Mouse (Mus musculus): ENCODE results near the gene Zmym1. TPM values are rescaled to one million over a fixed set of nuclear protein-coding genes. Genes with fewer than 3 reads are reported as not detected.
A peak's percentile ranks its signal among the peaks of the same experiment; 100 is the strongest.

Zmym1 gene
- total RNA-seq, 1 experiment: 56.8 TPM

- H3K4me1 ChIP-seq (ENCODE audit: control insufficient read depth in 2 of 2, insufficient read depth in 2 of 2, low read length in 2 of 2, poor library complexity in 1 of 2): peaks cover 0 to 2% of the 10 kb centered on the region in 2 experiments; a peak in 1 of 4 replicates
- in situ Hi-C loops (cut with MboI; ENCODE audit: low sequenced_read_pairs in 2 of 2, unreplicated experiment in 2 of 2): no loop called here
- TF ChIP-seq ZC3H11A (IDR thresholded peaks at IDR 0.05; ENCODE audit: borderline replicate concordance, low read depth, low read length) (no peak), HCFC1 (IDR thresholded peaks at IDR 0.05; ENCODE audit: borderline replicate concordance, insufficient read depth, low read length) (no peak), CHD2 (IDR thresholded peaks at IDR 0.05; ENCODE audit: low read depth, low read length) (no peak), MAFK (IDR thresholded peaks at IDR 0.05; ENCODE audit: insufficient read depth, low read depth, low read length) (no peak), ZNF384 (IDR thresholded peaks at IDR 0.05; ENCODE audit: low read depth, low read length) (no peak)
- H3K27ac ChIP-seq (ENCODE audit: insufficient read depth, low read depth, low read length, poor library complexity, severe bottlenecking): no peak overlapping the region
- no peak for DNase-seq (ENCODE audit: low read depth, low spot score)
- H3K4me3 ChIP-seq (ENCODE audit: insufficient read depth in 1 of 2, low read depth in 1 of 2, low read length in 2 of 2, poor library complexity in 1 of 2, severe bottlenecking in 1 of 2): no peak overlapping the region
- H3K9me3 ChIP-seq (ENCODE audit: control insufficient read depth, insufficient read depth, low read depth, low read length): no peaks in the 10 kb centered on the region
- peaks cover 17% of the 10 kb centered on the region for H3K36me3 ChIP-seq (ENCODE audit: control insufficient read depth, insufficient read depth, low read length, poor library complexity, severe bottlenecking)
- H3K9ac ChIP-seq (ENCODE audit: insufficient read depth, low read depth, low read length, poor library complexity, severe bottlenecking): no peak overlapping the region
These were observed 17.4 kb downstream of the Zmym1 start for GRCm38 (mm10) chr4:127043540-127043939.

GRCm38 (mm10) chr4:127039871-127040483 is 21.0 kb downstream of the Zmym1 start:
- TF ChIP-seq CHD2 (IDR thresholded peaks at IDR 0.05; ENCODE audit: low read depth, low read length) (no peak), HCFC1 (IDR thresholded peaks at IDR 0.05; ENCODE audit: borderline replicate concordance, insufficient read depth, low read length) (no peak), MAFK (IDR thresholded peaks at IDR 0.05; ENCODE audit: insufficient read depth, low read depth, low read length) (no peak), ZNF384 (IDR thresholded peaks at IDR 0.05; ENCODE audit: low read depth, low read length) (no peak), ZC3H11A (IDR thresholded peaks at IDR 0.05; ENCODE audit: borderline replicate concordance, low read depth, low read length) (no peak)
- no peak overlapping the region; the same call in 1 of the 2 replicates for H3K27ac ChIP-seq (ENCODE audit: insufficient read depth, low read depth, low read length, poor library complexity, severe bottlenecking)
- H3K9me3 ChIP-seq (ENCODE audit: control insufficient read depth, insufficient read depth, low read depth, low read length): no peaks in the 10 kb centered on the region
- H3K4me3 ChIP-seq (ENCODE audit: insufficient read depth in 1 of 2, low read depth in 1 of 2, low read length in 2 of 2, poor library complexity in 1 of 2, severe bottlenecking in 1 of 2): no peak overlapping the region
- in situ Hi-C loops (cut with MboI; ENCODE audit: low sequenced_read_pairs in 2 of 2, unreplicated experiment in 2 of 2): no loop called here
- DNase-seq (ENCODE audit: low read depth, low spot score): no peak
- no peak overlapping the region for H3K9ac ChIP-seq (ENCODE audit: insufficient read depth, low read depth, low read length, poor library complexity, severe bottlenecking)
- no peaks in the 10 kb centered on the region for H3K4me1 ChIP-seq (ENCODE audit: control insufficient read depth in 2 of 2, insufficient read depth in 2 of 2, low read length in 2 of 2, poor library complexity in 1 of 2)
- peaks cover 20% of the 10 kb centered on the region for H3K36me3 ChIP-seq (ENCODE audit: control insufficient read depth, insufficient read depth, low read length, poor library complexity, severe bottlenecking)

GRCm38 (mm10) chr4:127038828-127039349 is 22.1 kb downstream of the Zmym1 start:
- in situ Hi-C loops (cut with MboI; ENCODE audit: low sequenced_read_pairs in 2 of 2, unreplicated experiment in 2 of 2): no loop called here
- H3K9me3 ChIP-seq (ENCODE audit: control insufficient read depth, insufficient read depth, low read depth, low read length): no peaks in the 10 kb centered on the region
- no peak overlapping the region for H3K27ac ChIP-seq (ENCODE audit: insufficient read depth, low read depth, low read length, poor library complexity, severe bottlenecking)
- H3K9ac ChIP-seq (ENCODE audit: insufficient read depth, low read depth, low read length, poor library complexity, severe bottlenecking): no peak overlapping the region
- H3K4me1 ChIP-seq (ENCODE audit: control insufficient read depth in 2 of 2, insufficient read depth in 2 of 2, low read length in 2 of 2, poor library complexity in 1 of 2): no peaks in the 10 kb centered on the region
- H3K4me3 ChIP-seq (ENCODE audit: insufficient read depth in 1 of 2, low read depth in 1 of 2, low read length in 2 of 2, poor library complexity in 1 of 2, severe bottlenecking in 1 of 2): no peak overlapping the region
- TF ChIP-seq ZC3H11A (IDR thresholded peaks at IDR 0.05; ENCODE audit: borderline replicate concordance, low read depth, low read length): no peak
- 0 out of 2 replicates have a peak, but pooled peaks have one; percentile 3 for TF ChIP-seq CHD2 (IDR thresholded peaks at IDR 0.05; ENCODE audit: low read depth, low read length)
- no peak for TF ChIP-seq ZNF384 (IDR thresholded peaks at IDR 0.05; ENCODE audit: low read depth, low read length)
- DNase-seq (ENCODE audit: low read depth, low spot score): no peak
- peaks cover 24% of the 10 kb centered on the region for H3K36me3 ChIP-seq (ENCODE audit: control insufficient read depth, insufficient read depth, low read length, poor library complexity, severe bottlenecking)

GRCm38 (mm10) chr4:127037908-127038827 is 22.8 kb downstream of the Zmym1 start:
- no peak overlapping the region for H3K27ac ChIP-seq (ENCODE audit: insufficient read depth, low read depth, low read length, poor library complexity, severe bottlenecking)
- TF ChIP-seq HCFC1 (IDR thresholded peaks at IDR 0.05; ENCODE audit: borderline replicate concordance, insufficient read depth, low read length) (no peak), MAFK (IDR thresholded peaks at IDR 0.05; ENCODE audit: insufficient read depth, low read depth, low read length) (no peak), CHD2 (IDR thresholded peaks at IDR 0.05; ENCODE audit: low read depth, low read length) (peak; percentile 67; the same call in 1 of the 2 replicates)
- DNase-seq (ENCODE audit: low read depth, low spot score): no peak
- H3K4me3 ChIP-seq (ENCODE audit: insufficient read depth in 1 of 2, low read depth in 1 of 2, low read length in 2 of 2, poor library complexity in 1 of 2, severe bottlenecking in 1 of 2): no peak overlapping the region
- H3K36me3 ChIP-seq (ENCODE audit: control insufficient read depth, insufficient read depth, low read length, poor library complexity, severe bottlenecking): peaks cover 28% of the 10 kb centered on the region
- no peak overlapping the region for H3K9ac ChIP-seq (ENCODE audit: insufficient read depth, low read depth, low read length, poor library complexity, severe bottlenecking)
- in situ Hi-C loops (cut with MboI; ENCODE audit: low sequenced_read_pairs in 2 of 2, unreplicated experiment in 2 of 2): no loop called here
- H3K9me3 ChIP-seq (ENCODE audit: control insufficient read depth, insufficient read depth, low read depth, low read length): no peaks in the 10 kb centered on the region
- H3K4me1 ChIP-seq (ENCODE audit: control insufficient read depth in 2 of 2, insufficient read depth in 2 of 2, low read length in 2 of 2, poor library complexity in 1 of 2): no peaks in the 10 kb centered on the region
